Mouse (Mus musculus): ENCODE results near the gene Nlrx1. TPM values are rescaled to one million over a fixed set of nuclear protein-coding genes. Genes with fewer than 3 reads are reported as not detected.
A peak's percentile ranks its signal among the peaks of the same experiment; 100 is the strongest.

Gene Nlrx1
- 4.3 and 4.9 TPM in 2 replicates for polyA plus RNA-seq (2014; fragmentation: Nextera tagmentation; extraction: Ambion mirVana)

GRCm38 (mm10) chr9:44268432-44268831 lies at the start of gene Nlrx1:
Gene Nlrx1, minus strand, starts transcription at chr9:44268599.
- Histone ChIP-seq H3K4me1 (replicated peaks; ENCODE audit: control insufficient read depth, insufficient read depth, low read length) (peaks cover 13% of the 10 kb centered on the region), H3K9ac (ENCODE audit: low read depth, low read length) (peak within 1 kb of the TSS; percentile 83), H3K4me2 (peak within 1 kb of the TSS; percentile 85), H3K27ac (ENCODE audit: low read depth, low read length) (peak within 1 kb of the TSS; percentile 81), H3K4me3 (ENCODE audit: low read depth, low read length) (peak within 1 kb of the TSS; percentile 62), H3K36me3 (ENCODE audit: control insufficient read depth, insufficient read depth, low read length) (no peaks in the 10 kb centered on the region; the same call in 1 of the 2 replicates), H3K27me3 (replicated peaks; ENCODE audit: control insufficient read depth, insufficient read depth, low read length) (no peaks in the 10 kb centered on the region), H3K9me3 (ENCODE audit: control insufficient read depth, low read length) (no peaks in the 10 kb centered on the region)
- peak; percentile 48 for DNase-seq (ENCODE audit: low spot score)
- peak; percentile 74 for ATAC-seq (replicated peaks; ENCODE audit: low FRiP score)
- 44% methylated on average over 6 of the region's 6 CpGs for WGBS

- no peak overlapping the region for H3K4me3 ChIP-seq (ENCODE audit: low read depth, low read length)
- DNase-seq (ENCODE audit: low spot score) (no peak), ATAC-seq (replicated peaks; ENCODE audit: low FRiP score) (no peak)
- WGBS, result 78% methylated on average over 4 of the region's 4 CpGs
- H3K27me3 ChIP-seq (replicated peaks; ENCODE audit: control insufficient read depth, insufficient read depth, low read length), result no peaks in the 10 kb centered on the region
- H3K4me1 ChIP-seq (replicated peaks; ENCODE audit: control insufficient read depth, insufficient read depth, low read length), result peaks cover 25% of the 10 kb centered on the region
- no peaks in the 10 kb centered on the region for H3K9me3 ChIP-seq (ENCODE audit: control insufficient read depth, low read length)
- H3K4me2 ChIP-seq, result peak overlapping the region; percentile 97; the same call in 1 of the 2 replicates
- no peak overlapping the region for H3K9ac ChIP-seq (ENCODE audit: low read depth, low read length)
- H3K27ac ChIP-seq (ENCODE audit: low read depth, low read length), result no peak overlapping the region
- peaks cover 14% of the 10 kb centered on the region for H3K36me3 ChIP-seq (ENCODE audit: control insufficient read depth, insufficient read depth, low read length)
These were observed 49.1 kb upstream of the Nlrx1 start for GRCm38 (mm10) chr9:44317452-44317851.

GRCm38 (mm10) chr9:44314910-44315309 lies 46.5 kb upstream of the Nlrx1 start:
- Histone ChIP-seq H3K4me3 (ENCODE audit: low read depth, low read length) (no peak overlapping the region), H3K36me3 (ENCODE audit: control insufficient read depth, insufficient read depth, low read length) (peaks cover 16% of the 10 kb centered on the region), H3K27me3 (replicated peaks; ENCODE audit: control insufficient read depth, insufficient read depth, low read length) (no peaks in the 10 kb centered on the region), H3K4me1 (replicated peaks; ENCODE audit: control insufficient read depth, insufficient read depth, low read length) (peaks cover 27% of the 10 kb centered on the region), H3K9me3 (ENCODE audit: control insufficient read depth, low read length) (no peaks in the 10 kb centered on the region), H3K27ac (ENCODE audit: low read depth, low read length) (no peak overlapping the region), H3K4me2 (no peak overlapping the region), H3K9ac (ENCODE audit: low read depth, low read length) (no peak overlapping the region)
- DNase-seq (ENCODE audit: low spot score) (no peak), ATAC-seq (replicated peaks; ENCODE audit: low FRiP score) (no peak)
- 92% methylated on average over 18 of the region's 18 CpGs for whole genome bisulfite sequencing

GRCm38 (mm10) chr9:44314257-44314547 lies 45.8 kb upstream of the Nlrx1 start:
- peaks cover 24% of the 10 kb centered on the region for H3K4me1 ChIP-seq (replicated peaks; ENCODE audit: control insufficient read depth, insufficient read depth, low read length)
- peaks cover 16% of the 10 kb centered on the region for H3K36me3 ChIP-seq (ENCODE audit: control insufficient read depth, insufficient read depth, low read length)
- 84% methylated on average over 4 of the region's 4 CpGs for WGBS

GRCm38 (mm10) chr9:44313476-44314256 lies 45.3 kb upstream of the Nlrx1 start:
- Histone ChIP-seq H3K4me2 (no peak overlapping the region), H3K4me1 (replicated peaks; ENCODE audit: control insufficient read depth, insufficient read depth, low read length) (peaks cover 19% of the 10 kb centered on the region), H3K9ac (ENCODE audit: low read depth, low read length) (no peak overlapping the region), H3K27ac (ENCODE audit: low read depth, low read length) (no peak overlapping the region), H3K27me3 (replicated peaks; ENCODE audit: control insufficient read depth, insufficient read depth, low read length) (no peaks in the 10 kb centered on the region), H3K36me3 (ENCODE audit: control insufficient read depth, insufficient read depth, low read length) (peaks cover 16% of the 10 kb centered on the region), H3K4me3 (ENCODE audit: low read depth, low read length) (no peak overlapping the region), H3K9me3 (ENCODE audit: control insufficient read depth, low read length) (no peaks in the 10 kb centered on the region)
- WGBS, result 79% methylated on average over 19 of the region's 19 CpGs
- DNase-seq (ENCODE audit: low spot score) (no peak), ATAC-seq (replicated peaks; ENCODE audit: low FRiP score) (no peak)

More at GRCm38 (mm10) chr9:44314257-44314547, 45.8 kb upstream of the Nlrx1 start:
- Histone ChIP-seq H3K27ac (ENCODE audit: low read depth, low read length) (no peak overlapping the region), H3K9ac (ENCODE audit: low read depth, low read length) (no peak overlapping the region), H3K4me3 (ENCODE audit: low read depth, low read length) (no peak overlapping the region), H3K4me2 (no peak overlapping the region), H3K27me3 (replicated peaks; ENCODE audit: control insufficient read depth, insufficient read depth, low read length) (no peaks in the 10 kb centered on the region), H3K9me3 (ENCODE audit: control insufficient read depth, low read length) (no peaks in the 10 kb centered on the region)
- ATAC-seq (replicated peaks; ENCODE audit: low FRiP score) (no peak), DNase-seq (ENCODE audit: low spot score) (no peak)

- Histone ChIP-seq H3K9ac (ENCODE audit: low read depth, low read length) (0 out of 2 replicates have a peak overlapping the region, but pooled peaks have one; percentile 7), H3K27me3 (replicated peaks; ENCODE audit: control insufficient read depth, insufficient read depth, low read length) (no peaks in the 10 kb centered on the region), H3K9me3 (ENCODE audit: control insufficient read depth, low read length) (no peaks in the 10 kb centered on the region), H3K36me3 (ENCODE audit: control insufficient read depth, insufficient read depth, low read length) (peaks cover 16% of the 10 kb centered on the region), H3K4me1 (replicated peaks; ENCODE audit: control insufficient read depth, insufficient read depth, low read length) (peaks cover 9% of the 10 kb centered on the region), H3K4me2 (peak overlapping the region; percentile 39), H3K4me3 (ENCODE audit: low read depth, low read length) (no peak overlapping the region), H3K27ac (ENCODE audit: low read depth, low read length) (no peak overlapping the region)
- ATAC-seq (replicated peaks; ENCODE audit: low FRiP score) (no peak), DNase-seq (ENCODE audit: low spot score) (no peak)
- WGBS, result 28% methylated on average over 27 of the region's 27 CpGs
These were observed 43.0 kb upstream of the Nlrx1 start for GRCm38 (mm10) chr9:44311136-44312134.

GRCm38 (mm10) chr9:44310750-44311135 lies 42.3 kb upstream of the Nlrx1 start:
- Histone ChIP-seq H3K27me3 (replicated peaks; ENCODE audit: control insufficient read depth, insufficient read depth, low read length) (no peaks in the 10 kb centered on the region), H3K27ac (ENCODE audit: low read depth, low read length) (no peak overlapping the region), H3K36me3 (ENCODE audit: control insufficient read depth, insufficient read depth, low read length) (peaks cover 13% of the 10 kb centered on the region), H3K9me3 (ENCODE audit: control insufficient read depth, low read length) (no peaks in the 10 kb centered on the region), H3K4me3 (ENCODE audit: low read depth, low read length) (no peak overlapping the region), H3K4me1 (replicated peaks; ENCODE audit: control insufficient read depth, insufficient read depth, low read length) (peaks cover 9% of the 10 kb centered on the region), H3K9ac (ENCODE audit: low read depth, low read length) (no peak overlapping the region), H3K4me2 (peak overlapping the region; percentile 39)
- 35% methylated on average over 10 of the region's 10 CpGs for WGBS
- ATAC-seq (replicated peaks; ENCODE audit: low FRiP score) (no peak), DNase-seq (ENCODE audit: low spot score) (no peak)

GRCm38 (mm10) chr9:44309756-44310155 lies 41.4 kb upstream of the Nlrx1 start:
- Histone ChIP-seq H3K27ac (ENCODE audit: low read depth, low read length) (no peak overlapping the region), H3K9ac (ENCODE audit: low read depth, low read length) (no peak overlapping the region), H3K4me2 (no peak overlapping the region), H3K27me3 (replicated peaks; ENCODE audit: control insufficient read depth, insufficient read depth, low read length) (no peaks in the 10 kb centered on the region), H3K9me3 (ENCODE audit: control insufficient read depth, low read length) (no peaks in the 10 kb centered on the region), H3K36me3 (ENCODE audit: control insufficient read depth, insufficient read depth, low read length) (peaks cover 5% of the 10 kb centered on the region), H3K4me3 (ENCODE audit: low read depth, low read length) (no peak overlapping the region), H3K4me1 (replicated peaks; ENCODE audit: control insufficient read depth, insufficient read depth, low read length) (peaks cover 9% of the 10 kb centered on the region)
- no peak for DNase-seq (ENCODE audit: low spot score)
- 59% methylated on average over 3 of the region's 3 CpGs for WGBS
- ATAC-seq (replicated peaks; ENCODE audit: low FRiP score), result no peak

Measured in liver, embryonic 11.5 days (tissue).